Mouse (Mus musculus): ENCODE measurements around the gene Wdr83os. TPM values are rescaled to one million over a fixed set of nuclear protein-coding genes. Genes with fewer than 3 reads are reported as not detected.
"Not testable (repeated sequence)": the region's sequence is repeated elsewhere in the genome, so short reads cannot be mapped to it uniquely, and the experiment has no call there.

Gene Wdr83os
- total RNA-seq, 2 experiments from 2014 or later: 39.4 to 43.1 TPM

DNA sequence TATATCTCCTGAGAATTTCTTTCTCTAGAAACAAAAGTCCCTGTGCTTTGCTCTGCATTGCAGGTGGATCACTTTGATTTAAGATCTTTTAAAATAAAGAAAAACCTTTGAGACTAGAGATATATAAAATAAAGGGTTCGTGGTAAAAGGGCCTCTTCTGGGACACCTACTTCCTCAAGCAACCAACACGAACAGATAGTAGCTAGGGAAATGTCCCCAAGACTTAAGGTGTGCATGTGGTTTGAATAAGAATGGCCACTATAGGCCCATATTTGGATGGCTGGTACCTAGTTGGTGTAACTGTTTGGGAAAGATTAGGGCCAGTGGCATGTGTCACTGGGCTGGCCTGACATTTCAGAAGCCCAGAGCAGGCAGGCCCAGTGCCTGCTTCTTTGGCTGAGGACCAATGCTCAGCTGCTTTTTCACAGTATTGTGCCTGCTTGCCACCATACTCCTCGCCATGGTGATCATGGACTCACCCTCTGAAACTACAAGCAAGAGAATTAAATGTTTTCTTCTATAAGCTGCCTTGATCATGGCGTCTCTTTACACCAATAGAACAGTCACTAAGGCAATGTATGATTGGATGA is 19.6 kb downstream of the Wdr83os start:
- intact Hi-C loops (cut with DNase I): no loop called here
- no peak for DNase-seq (ENCODE audit: low spot score)

DNA sequence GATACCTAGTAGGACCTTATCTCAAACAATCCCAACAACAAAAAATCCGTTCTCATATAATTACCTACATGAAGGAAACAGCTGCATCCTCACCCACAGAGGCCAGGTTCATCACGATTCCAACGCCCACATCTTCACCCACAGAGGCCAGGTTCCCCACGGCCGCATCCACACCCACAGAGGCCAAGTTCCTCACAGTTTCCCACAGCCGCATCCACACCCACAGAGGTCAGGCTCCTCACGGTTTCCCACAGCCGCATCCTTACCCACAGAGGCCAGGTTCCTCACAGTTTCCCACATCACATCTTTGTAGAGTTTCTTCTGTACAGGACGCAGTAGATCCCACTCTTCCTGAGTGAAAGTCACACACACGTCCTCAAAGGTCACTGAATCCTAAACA is 32.7 kb downstream of the Wdr83os start:
- intact Hi-C loops (cut with DNase I): no loop called here

GRCm38 (mm10) chr8:85115501-85115900 is 35.0 kb downstream of the Wdr83os start:
- intact Hi-C loops (cut with DNase I): no loop called here
- DNase-seq (ENCODE audit: low spot score): no peak

More for the DNA sequence above, 32.7 kb downstream of the Wdr83os start:
- no peak for DNase-seq (ENCODE audit: low spot score)

DNA sequence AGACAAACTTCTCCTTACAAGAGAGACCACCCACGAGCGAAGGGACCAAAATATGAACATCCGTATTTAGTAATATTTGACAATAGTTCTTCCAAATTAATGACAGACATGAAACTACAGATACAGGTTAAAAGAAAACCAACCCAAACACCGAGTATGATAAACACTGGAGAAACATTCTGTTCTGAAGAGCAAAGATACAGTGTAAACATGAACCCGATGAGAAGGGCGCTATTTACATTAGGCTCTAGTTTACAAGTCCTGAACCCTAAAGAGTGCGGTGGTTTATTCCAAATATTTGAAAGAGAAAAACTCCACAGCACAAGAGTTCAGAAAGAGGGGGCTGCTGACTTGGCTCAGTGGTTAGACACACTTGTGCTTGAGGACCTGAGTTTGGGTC is 36.4 kb downstream of the Wdr83os start:
- intact Hi-C loops (cut with DNase I): no loop called here
- DNase-seq (ENCODE audit: low spot score): no peak

GRCm38 (mm10) chr8:85119052-85119981 is 38.8 kb downstream of the Wdr83os start:
- intact Hi-C loops (cut with DNase I): no loop called here
- DNase-seq (ENCODE audit: low spot score): peak; percentile 53

DNA sequence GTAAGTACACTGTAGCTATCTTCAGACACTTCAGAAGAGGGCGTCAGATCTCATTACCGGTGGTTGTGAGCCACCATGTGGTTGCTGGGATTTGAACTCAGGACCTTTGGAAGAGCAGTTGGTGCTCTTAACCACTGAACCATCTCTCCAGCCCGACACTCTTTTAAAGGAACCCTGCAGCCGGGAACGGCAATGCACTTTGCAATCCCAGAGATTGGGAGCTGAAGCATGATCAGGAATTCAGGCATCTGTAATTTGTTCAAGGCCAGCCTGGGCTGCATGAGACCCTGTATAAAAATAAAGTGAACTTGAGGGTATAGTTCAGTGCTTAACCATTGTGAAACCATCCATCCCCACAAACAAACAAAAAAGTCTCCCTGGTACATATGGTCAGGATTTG is 39.7 kb downstream of the Wdr83os start:
- intact Hi-C loops (cut with DNase I); DNase-seq (ENCODE audit: low spot score): not testable (repeated sequence)

DNA sequence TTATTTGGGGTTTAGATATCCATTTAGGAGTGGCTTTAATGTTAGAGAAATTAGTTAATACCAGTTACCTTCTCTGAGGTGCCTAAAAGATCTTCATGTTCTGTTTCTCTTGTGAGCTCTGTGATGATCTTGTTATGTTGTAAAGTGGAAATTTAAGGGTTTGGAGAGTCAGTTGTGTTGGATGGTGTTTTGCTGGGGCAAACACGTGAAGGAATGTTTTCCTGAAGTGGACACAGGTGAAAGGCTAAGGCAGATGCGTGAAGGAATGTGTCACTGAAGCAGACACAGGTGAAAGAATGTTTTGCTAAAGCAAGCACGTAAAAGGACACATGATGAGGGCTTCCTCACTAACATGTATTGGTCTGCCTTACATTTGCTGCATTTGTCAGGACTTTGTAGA is 42.5 kb downstream of the Wdr83os start, which contains the start of gene Zfp791:
Gene Zfp791, minus strand, starts transcription at position 101 of the 400 bp plus-strand sequence.
- intact Hi-C loops (cut with DNase I): no loop called here
- no peak for DNase-seq (ENCODE audit: low spot score)

DNA sequence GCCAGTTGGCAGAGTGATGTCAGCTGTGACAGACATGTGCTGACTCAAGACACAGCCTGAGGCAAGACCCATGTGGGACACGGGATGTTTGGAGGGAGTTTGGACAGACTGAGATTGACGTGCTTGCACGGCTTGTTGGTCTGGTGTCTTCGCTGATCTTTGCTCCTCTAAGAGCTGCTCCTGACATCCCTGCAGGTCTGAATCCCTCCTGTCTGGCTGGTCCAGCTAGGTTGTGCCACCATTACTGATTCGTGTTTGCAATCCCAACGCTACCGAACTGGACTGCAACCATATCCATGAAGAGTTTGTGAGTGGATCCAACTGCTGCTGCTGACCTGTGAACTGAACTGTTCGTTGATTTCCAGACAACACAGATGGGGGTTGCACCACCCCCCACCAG is 43.2 kb downstream of the Wdr83os start:
- DNase-seq (ENCODE audit: low spot score): no peak
- intact Hi-C loops (cut with DNase I): no loop called here

Small RNA genes within 50 kb of the gene (microRNA-seq; reads per million reads assigned to microRNA genes)
- gene Gm23388 (0.83 reads per million), gene Mir7070 (not detected)

Other genes starting within 250 kb of the Wdr83os start
- 10 to 100 TPM; 28.9 to 30.0 TPM for gene Gadd45gip1, start 249.2 kb upstream of the Wdr83os start, total RNA-seq (2021)
- gene Rad23a, start 240.1 kb upstream of the Wdr83os start, total RNA-seq (2021): 10 to 100 TPM; 80.8 to 81.1 TPM
- gene Calr, start 233.8 kb upstream of the Wdr83os start, total RNA-seq (2021): 100 to 1,000 TPM; 365 to 441 TPM
- gene Farsa, start 223.8 kb upstream of the Wdr83os start, total RNA-seq (2021): 10 to 100 TPM; 24.7 to 25.5 TPM
- 1 to 10 TPM; 2.3 to 3.0 TPM for gene Syce2, start 208.6 kb upstream of the Wdr83os start, total RNA-seq (2021)
- gene Gcdh, start 186.8 kb upstream of the Wdr83os start, total RNA-seq (2021): 10 to 100 TPM; 63.1 to 68.2 TPM
- not detected for gene Klf1, start 178.8 kb upstream of the Wdr83os start, total RNA-seq (2021)
- gene Dnase2a, start 172.2 kb upstream of the Wdr83os start, total RNA-seq (2021): 1 to 10 TPM; 7.7 to 7.9 TPM
- under 1 TPM; 0.08 to 0.14 TPM for gene Mast1, start 143.4 kb upstream of the Wdr83os start, total RNA-seq (2021)
- not detected for gene Rtbdn, start 133.7 kb upstream of the Wdr83os start, total RNA-seq (2021)
- gene Gm49661, start 111.3 kb upstream of the Wdr83os start, total RNA-seq (2021): not detected
- gene Prdx2, start 111.2 kb upstream of the Wdr83os start, total RNA-seq (2021): 100 to 1,000 TPM; 650 to 659 TPM
- gene Rnaseh2a, start 111.0 kb upstream of the Wdr83os start, total RNA-seq (2021): 10 to 100 TPM; 45.2 to 48.2 TPM
- 10 to 100 TPM; 13.8 to 17.2 TPM for gene Junb, start 102.0 kb upstream of the Wdr83os start, total RNA-seq (2021)
- gene Hook2, start 90.1 kb upstream of the Wdr83os start, total RNA-seq (2021): 1 to 10 TPM; 2.0 to 2.1 TPM
- gene Best2, start 66.2 kb upstream of the Wdr83os start, total RNA-seq (2021): not detected
- gene Asna1, start 55.5 kb upstream of the Wdr83os start, total RNA-seq (2021): 10 to 100 TPM; 65.0 to 67.4 TPM
- 10 to 100 TPM; 82.7 to 88.7 TPM for gene Trir, start 53.9 kb upstream of the Wdr83os start, total RNA-seq (2021)
- 10 to 100 TPM; 28.0 to 28.7 TPM for gene Tnpo2, start 43.8 kb upstream of the Wdr83os start, total RNA-seq (2021)
- 1 to 10 TPM; 3.5 to 4.6 TPM for gene Fbxw9, start 20.7 kb upstream of the Wdr83os start, total RNA-seq (2021)
- not detected for gene Gm5741, start 12.8 kb upstream of the Wdr83os start, total RNA-seq (2021)
- gene Dhps, start 9.0 kb upstream of the Wdr83os start, total RNA-seq (2021): 10 to 100 TPM; 26.4 to 26.5 TPM
- gene Wdr83, start 566 bp downstream of the Wdr83os start, total RNA-seq (2021): 10 to 100 TPM; 31.8 to 35.3 TPM
- gene Man2b1, start 2.5 kb downstream of the Wdr83os start, total RNA-seq (2021): 10 to 100 TPM; 24.7 to 26.5 TPM
- 1 to 10 TPM; 2.1 to 2.6 TPM for gene Zfp791, start 42.4 kb downstream of the Wdr83os start, total RNA-seq (2021)
- not detected for gene Cks1brt, start 71.2 kb downstream of the Wdr83os start, total RNA-seq (2021)
- not detected for gene Olfr371, start 145.2 kb downstream of the Wdr83os start, total RNA-seq (2021)
- 1 to 10 TPM; 7.0 to 7.9 TPM for gene Orc6, start 218.9 kb downstream of the Wdr83os start, total RNA-seq (2021)
- 10 to 100 TPM; 64.5 to 70.6 TPM for gene Vps35, start 219.1 kb downstream of the Wdr83os start, total RNA-seq (2021)